In the genomic region with DNA sequence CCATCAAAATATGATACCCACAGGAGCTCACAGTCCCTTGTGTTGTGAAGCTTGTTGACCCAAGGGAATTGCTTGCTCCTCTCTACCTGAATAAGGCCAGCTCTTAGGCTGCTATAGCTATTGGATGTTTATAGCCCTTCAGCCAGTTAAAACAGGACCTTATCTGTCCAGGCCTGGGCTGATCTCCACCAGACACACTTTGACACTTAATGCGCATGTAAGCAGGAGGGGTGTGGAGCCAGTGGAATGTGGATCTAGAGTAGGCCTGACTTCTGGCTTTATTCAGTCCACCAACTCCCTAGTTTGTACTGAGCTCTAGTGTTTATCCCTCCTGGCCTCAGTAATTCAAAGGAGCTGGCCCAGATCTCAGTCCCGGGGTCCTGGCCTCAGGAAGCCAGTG, we compare ENCODE assay signal across 14 mouse cellular contexts. TPM values are rescaled to one million over a fixed set of nuclear protein-coding genes. Genes with fewer than 3 reads are reported as not detected.
DNase-seq lines count a peak whose midpoint lies in the region; ATAC-seq and TF ChIP-seq lines count a peak whose summit lies in the region.
"Had no signal": no experiment of that assay in that cellular context is flagged by ENCODE, and none has a peak within 500 bp of the region (broad histone marks: within the 10 kb centered on the region; RNA-seq: fewer than 3 reads in every experiment).

No protein-coding gene starts in this region.

- intact Hi-C loops in heart, adult 2 months (cut with DNase I), result no loop called here
- intact Hi-C loops in heart, postnatal 25 days (cut with DNase I), result no loop called here
- intact Hi-C loops in left cerebral cortex, postnatal 10 days (cut with DNase I), result no loop called here

- H3K4me3 ChIP-seq in heart, adult 2 months, result no peak overlapping the region
- no peak overlapping the region for H3K4me3 ChIP-seq in intestine, embryonic 16.5 days (ENCODE audit: low read length)
- H3K4me3 ChIP-seq: embryonic facial prominence, embryonic 12.5 days had no signal

- 24% methylated on average over 2 of the region's 2 CpGs for WGBS in heart, adult 2 months
- 36% methylated on average over 2 of the region's 2 CpGs for whole genome bisulfite sequencing in intestine, embryonic 16.5 days

- H3K36me3 ChIP-seq in heart, adult 2 months (ENCODE audit: control insufficient read depth, insufficient read depth, low read length), result peaks cover 21% of the 10 kb centered on the region
- H3K36me3 ChIP-seq in intestine, embryonic 16.5 days (ENCODE audit: control insufficient read depth, insufficient read depth, low read length), result no peaks in the 10 kb centered on the region
- H3K36me3 ChIP-seq: embryonic facial prominence, embryonic 12.5 days had no signal

- H3K9ac ChIP-seq in heart, adult 2 months (ENCODE audit: low read depth, low read length), result no peak overlapping the region
- H3K9ac ChIP-seq in intestine, embryonic 16.5 days (ENCODE audit: low read depth, low read length), result no peak overlapping the region
- H3K9ac ChIP-seq: embryonic facial prominence, embryonic 12.5 days; hindbrain, embryonic 14.5 days had no signal

- DNase-seq in heart, adult 2 months, result peak in 1 of 2 experiments; percentile 48
- DNase-seq in heart, postnatal 25 days (ENCODE audit: low spot score), result no peak
- peak; percentile 45 for DNase-seq in heart, adult 8-10 months (ENCODE audit: low spot score)
- no peak for DNase-seq in adrenal gland, postnatal 4 days (ENCODE audit: low spot score in 2 of 2)
- DNase-seq in spleen, adult 12 weeks (ENCODE audit: low spot score), result no peak
- DNase-seq in left cerebral cortex, postnatal 10 days (ENCODE audit: extremely low spot score in 1 of 2, low spot score in 2 of 2), result no peak
- DNase-seq: adrenal gland, postnatal 10 days; cerebellum, adult 18-20 months; layer of hippocampus, postnatal 36 days; thymus, postnatal 36 days had no signal

- TF ChIP-seq POLR2A in heart, adult 2 months (IDR thresholded peaks at IDR 0.05; ENCODE audit: insufficient read depth, low read depth, low read length), result no peak

- peak overlapping the region; percentile 86 for H3K27ac ChIP-seq in heart, adult 2 months
- peak overlapping the region; percentile 62 for H3K27ac ChIP-seq in intestine, embryonic 16.5 days (ENCODE audit: low read length)
- H3K27ac ChIP-seq: embryonic facial prominence, embryonic 12.5 days had no signal

- H3K9me3 ChIP-seq in intestine, embryonic 16.5 days (ENCODE audit: control insufficient read depth, low read length), result no peaks in the 10 kb centered on the region
- H3K9me3 ChIP-seq: embryonic facial prominence, embryonic 12.5 days had no signal

- peaks cover 44% of the 10 kb centered on the region for H3K4me1 ChIP-seq in heart, adult 2 months (ENCODE audit: control insufficient read depth, insufficient read depth, low read length)
- peaks cover 41% of the 10 kb centered on the region for H3K4me1 ChIP-seq in intestine, embryonic 16.5 days (ENCODE audit: control insufficient read depth, insufficient read depth, low read length)

- TF ChIP-seq EP300 in heart, adult 2 months (IDR thresholded peaks at IDR 0.05; ENCODE audit: insufficient read depth, low read depth, low read length), result no peak

- no peak for TF ChIP-seq CTCF in heart, adult 2 months (IDR thresholded peaks at IDR 0.05)

- peaks cover 8% of the 10 kb centered on the region for H3K79me2 ChIP-seq in heart, adult 2 months (replicated peaks; ENCODE audit: control insufficient read depth, insufficient read depth, low read length)

- peak; percentile 84 for ATAC-seq in intestine, embryonic 16.5 days
- ATAC-seq in megakaryocyte progenitor cell, adult 5-6 weeks (replicated peaks; ENCODE audit: poor library complexity), result peak; percentile 36

- no peaks in the 10 kb centered on the region for H3K27me3 ChIP-seq in heart, adult 2 months (ENCODE audit: control insufficient read depth, insufficient read depth, low read length)
- no peaks in the 10 kb centered on the region for H3K27me3 ChIP-seq in intestine, embryonic 16.5 days (replicated peaks; ENCODE audit: control insufficient read depth, insufficient read depth, low read length)
- H3K27me3 ChIP-seq: embryonic facial prominence, embryonic 12.5 days had no signal

- no peak overlapping the region for H3K4me2 ChIP-seq in intestine, embryonic 16.5 days (ENCODE audit: low read depth, low read length)
- H3K4me2 ChIP-seq: embryonic facial prominence, embryonic 12.5 days; hindbrain, embryonic 14.5 days had no signal

RNA-seq across cellular contexts. Expression of a gene that starts 42.1 kb away (rescaled TPM):
- 10 to 100 TPM; 22.0 to 22.1 TPM for total RNA-seq in heart, adult 2 months (2021)
- polyA plus RNA-seq in heart, adult 2 months (2012; rRNA removed), result 18.5 and 20.6 TPM in 2 replicates
- 10 to 100 TPM; 20.5 to 28.4 TPM for total RNA-seq in heart, postnatal 25 days (2021)
- 10 to 100 TPM; 17.0 to 20.7 (median 20.0) TPM for total RNA-seq in heart, adult 8-10 months (2022)
- 4.4 and 4.9 TPM in 2 replicates for polyA plus RNA-seq in intestine, embryonic 16.5 days (2015; fragmentation: Nextera tagmentation; extraction: Ambion mirVana)
- 16.9 and 20.7 TPM in 2 replicates for total RNA-seq in megakaryocyte progenitor cell, adult 5-6 weeks (2015)
- 4.4 and 5.0 TPM in 2 replicates for total RNA-seq in megakaryocyte progenitor cell, adult 5-6 weeks (2017)
- total RNA-seq in adrenal gland, postnatal 4 days (2021), result 10 to 100 TPM; 49.2 to 50.9 TPM
- total RNA-seq in left cerebral cortex, postnatal 10 days (2021), result 10 to 100 TPM; 63.9 to 68.4 TPM
